Mouse (Mus musculus) lung, postnatal 0 days (tissue): ENCODE data around the gene Zdhhc21. TPM values are rescaled to one million over a fixed set of nuclear protein-coding genes. Genes with fewer than 3 reads are reported as not detected.
A peak's percentile ranks its signal among the peaks of the same experiment; 100 is the strongest.

ENCODE experiments used
- ATAC-seq: fragments of 200-750 bp; cut with Nextera tagmentation; 2 replicates; pipeline ENCODE4 v1.8.0; 2017; ENCODE audit warnings: moderate library complexity
- DNase-seq: peaks from one replicate; pipeline ENCODE4 v3.0.0-alpha.2; 2016; ENCODE audit warnings: low spot score
- H3K27ac ChIP-seq: fragments of 300-500 bp; sonication (generic); 2 replicates; pipeline ENCODE4 v1.5.1; 2014; ENCODE audit warnings: antibody characterized with exemption, mild to moderate bottlenecking, low read length, mixed read lengths
- H3K27me3 ChIP-seq: fragments of 300-500 bp; sonication (generic); replicated peaks from 2 replicates; pipeline ENCODE4 v1.6.1; 2014; ENCODE audit warnings: low read length, mixed read lengths; ENCODE audit not compliant: insufficient read depth
- H3K36me3 ChIP-seq: fragments of 300-500 bp; sonication (generic); 2 replicates; pipeline ENCODE4 v1.6.1; 2014; ENCODE audit warnings: low read length, mixed read lengths; ENCODE audit not compliant: insufficient read depth
- H3K4me1 ChIP-seq: fragments of 300-500 bp; sonication (generic); 2 replicates; pipeline ENCODE4 v1.6.1; 2014; ENCODE audit warnings: antibody characterized with exemption, low read depth, low read length, mixed read lengths; ENCODE audit not compliant: insufficient read depth
- H3K4me2 ChIP-seq: fragments of 300-500 bp; sonication (generic); replicated peaks from 2 replicates; pipeline ENCODE4 v1.6.1; 2014; ENCODE audit warnings: low read depth, mild to moderate bottlenecking, low read length, moderate library complexity, mixed read lengths
- H3K4me3 ChIP-seq: fragments of 300-500 bp; sonication (generic); 2 replicates; pipeline ENCODE4 v1.5.1; 2014; ENCODE audit warnings: low read depth, low read length
- H3K9ac ChIP-seq: fragments of 300-500 bp; sonication (generic); replicated peaks from 2 replicates; pipeline ENCODE4 v1.6.1; 2014; ENCODE audit warnings: low read depth, mild to moderate bottlenecking
- H3K9me3 ChIP-seq: fragments of 300-500 bp; sonication (generic); 2 replicates; pipeline ENCODE4 v1.6.1; 2016; ENCODE audit warnings: low read length, mixed read lengths
- CTCF ChIP-seq: IDR thresholded peaks from 2 replicates; pipeline ENCODE4 v1.5.1; 2016; ENCODE audit warnings: antibody characterized with exemption, mild to moderate bottlenecking
- EP300 ChIP-seq: IDR thresholded peaks from 2 replicates; pipeline ENCODE4 v1.6.1; 2016; ENCODE audit warnings: antibody characterized with exemption, mild to moderate bottlenecking, control low read depth
- WGBS: fragments of 180-500 bp; shearing (Covaris S2); extraction: QIAGEN DNeasy Blood & Tissue Kit; methylation state at CpG from one replicate; pipeline ENCODE4 v1.1.7; 2014; 5-methylcytosine and 5-hydroxymethylcytosine counted together
- polyA plus RNA-seq: library from polyadenylated mRNA; unstranded; fragments of >200 nt; fragmentation: Nextera tagmentation; extraction: Ambion mirVana; gene quantifications from 2 replicates; pipeline ENCODE4 v1.2.1, GENCODE M21; 2015

Zdhhc21 gene
- polyA plus RNA-seq, 1 experiment from 2014 or later = 8.9 TPM

DNA sequence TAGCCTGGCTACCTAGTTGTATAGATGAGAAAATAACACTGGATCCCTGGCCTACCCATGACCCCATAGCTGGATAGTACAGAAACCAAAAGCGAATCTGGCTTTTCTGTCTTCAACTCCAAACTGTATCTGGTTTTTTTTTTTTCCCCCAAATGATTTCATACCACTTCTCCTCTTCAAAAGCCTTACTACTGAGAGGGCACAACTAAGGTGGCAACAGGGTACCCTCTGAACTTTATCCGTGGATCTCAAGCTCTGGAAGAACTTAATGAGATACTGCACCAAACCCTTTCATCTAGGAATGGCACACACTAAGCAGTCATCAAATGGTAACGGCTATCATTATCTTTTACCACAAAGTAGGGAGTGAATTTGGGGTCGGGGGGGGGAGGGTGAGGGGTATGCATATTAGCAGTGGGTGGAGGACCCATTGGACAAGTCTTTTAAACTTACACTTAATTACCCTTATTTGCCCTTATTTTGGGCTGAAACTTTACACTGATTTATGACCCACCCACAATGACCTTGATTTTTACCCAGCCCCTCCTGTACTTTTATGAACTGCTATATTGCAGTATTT, 1.2 kb downstream of the Zdhhc21 start:
- no peak for ATAC-seq
- TF ChIP-seq CTCF (no peak), EP300 (no peak)
- H3K36me3 ChIP-seq = no peaks in the 10 kb centered on the region
- no peaks in the 10 kb centered on the region for H3K4me1 ChIP-seq
- H3K27me3 ChIP-seq = no peaks in the 10 kb centered on the region
- H3K9ac ChIP-seq = peak overlapping the region; percentile 73; the same call in 1 of the 2 replicates
- peak overlapping the region; percentile 77 for H3K4me3 ChIP-seq
- 29% methylated on average over 4 of the region's 4 CpGs for WGBS
- peak overlapping the region; percentile 80 for H3K4me2 ChIP-seq
- H3K9me3 ChIP-seq = no peaks in the 10 kb centered on the region
- no peak for DNase-seq
- H3K27ac ChIP-seq = no peak overlapping the region

- no peaks in the 10 kb centered on the region for H3K9me3 ChIP-seq
- TF ChIP-seq CTCF (no peak), EP300 (no peak)
- no peak overlapping the region for H3K9ac ChIP-seq
- H3K4me2 ChIP-seq = no peak overlapping the region
- H3K27ac ChIP-seq = no peak overlapping the region
- no peak for ATAC-seq
- H3K4me1 ChIP-seq = no peaks in the 10 kb centered on the region
- H3K36me3 ChIP-seq = no peaks in the 10 kb centered on the region
- no peaks in the 10 kb centered on the region for H3K27me3 ChIP-seq
- 77% methylated on average over 3 of the region's 3 CpGs for WGBS
- DNase-seq = no peak
- no peak overlapping the region for H3K4me3 ChIP-seq
Measured at GRCm38 (mm10) chr4:82856986-82857385, 2.8 kb downstream of the Zdhhc21 start.

DNA sequence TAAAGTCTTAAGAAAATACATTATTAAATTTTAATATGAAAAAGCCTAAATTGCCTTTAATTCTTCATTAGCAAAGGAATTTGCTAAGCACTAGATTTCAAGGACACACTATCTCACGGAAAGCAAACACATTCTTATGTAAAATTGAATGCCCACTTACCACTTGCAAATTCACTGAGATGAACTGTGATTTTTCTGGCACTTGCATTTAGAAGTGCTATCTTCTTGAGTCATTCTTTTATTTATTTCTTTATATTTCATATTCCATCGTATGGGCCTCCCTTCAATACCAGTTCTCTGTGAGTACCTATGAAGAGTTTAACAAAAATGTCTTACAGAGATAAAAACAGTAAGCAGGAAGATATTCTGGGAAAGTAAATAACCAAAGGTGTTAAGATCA, 5.9 kb downstream of the Zdhhc21 start:
- no peaks in the 10 kb centered on the region for H3K27me3 ChIP-seq
- no peaks in the 10 kb centered on the region for H3K4me1 ChIP-seq
- no peak overlapping the region for H3K4me2 ChIP-seq
- H3K36me3 ChIP-seq = no peaks in the 10 kb centered on the region
- H3K9me3 ChIP-seq = no peaks in the 10 kb centered on the region
- TF ChIP-seq CTCF (no peak), EP300 (no peak)
- ATAC-seq (no peak), DNase-seq (no peak)
- WGBS = 56% methylated on average over 2 of the region's 2 CpGs
- H3K27ac ChIP-seq = no peak overlapping the region
- no peak overlapping the region for H3K9ac ChIP-seq
- H3K4me3 ChIP-seq = no peak overlapping the region

DNA sequence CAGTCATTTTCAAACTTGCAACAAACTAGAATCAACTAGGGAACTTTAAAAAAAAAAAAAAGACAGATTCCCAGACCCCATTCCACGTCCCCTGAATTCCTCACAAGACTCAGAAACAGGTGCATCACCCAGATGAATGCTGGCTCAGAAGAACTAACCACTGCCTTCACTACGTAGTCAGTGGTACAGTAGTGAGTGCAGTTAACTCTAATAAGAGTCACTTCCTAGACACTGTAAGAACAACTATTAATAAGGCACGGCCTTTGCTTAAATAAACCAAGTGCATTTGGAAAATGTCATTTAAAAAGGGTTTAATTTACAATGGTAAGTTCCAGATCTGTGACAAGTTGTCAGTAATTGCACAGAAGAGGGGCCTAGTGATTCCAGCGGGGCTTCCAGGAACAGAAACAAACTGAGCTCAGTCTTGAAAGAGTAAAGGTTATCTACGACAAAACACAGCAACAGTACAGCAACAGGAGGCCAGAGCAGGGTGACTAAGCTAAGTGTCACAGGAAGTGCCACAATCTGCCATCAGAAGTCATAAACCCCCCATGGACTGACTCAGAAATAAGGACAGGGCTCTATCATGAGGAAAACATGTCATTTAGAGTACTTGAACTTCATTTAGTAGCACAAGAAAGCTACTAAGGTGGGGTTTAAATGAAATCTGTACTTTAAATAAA, 11.1 kb downstream of the Zdhhc21 start:
- no peak overlapping the region for H3K4me2 ChIP-seq

GRCm38 (mm10) chr4:82837526-82838240, 22.1 kb downstream of the Zdhhc21 start:
- peak; percentile 58 for ATAC-seq
- H3K4me2 ChIP-seq = no peak overlapping the region
- no peak overlapping the region for H3K4me3 ChIP-seq
- H3K9me3 ChIP-seq = no peaks in the 10 kb centered on the region
- peak; percentile 50 for DNase-seq
- H3K9ac ChIP-seq = no peak overlapping the region
- H3K27ac ChIP-seq = no peak overlapping the region
- 47% methylated on average over 3 of the region's 3 CpGs for WGBS
- no peaks in the 10 kb centered on the region for H3K4me1 ChIP-seq
- H3K36me3 ChIP-seq = no peaks in the 10 kb centered on the region
- TF ChIP-seq EP300 = no peak
- TF ChIP-seq CTCF = peak; percentile 33
- H3K27me3 ChIP-seq = no peaks in the 10 kb centered on the region

More for the DNA sequence above, 11.1 kb downstream of the Zdhhc21 start:
- H3K27ac ChIP-seq = no peak overlapping the region
- WGBS = 58% methylated on average over 5 of the region's 5 CpGs
- no peak overlapping the region for H3K9ac ChIP-seq
- H3K27me3 ChIP-seq = no peaks in the 10 kb centered on the region
- H3K4me3 ChIP-seq = no peak overlapping the region
- ATAC-seq (no peak), DNase-seq (no peak)
- H3K36me3 ChIP-seq = peaks cover 3% of the 10 kb centered on the region; the same call in 1 of the 2 replicates
- no peaks in the 10 kb centered on the region for H3K4me1 ChIP-seq
- TF ChIP-seq EP300 (no peak), CTCF (no peak)
- H3K9me3 ChIP-seq = no peaks in the 10 kb centered on the region

- ATAC-seq = no peak
- Histone ChIP-seq H3K9me3 (no peaks in the 10 kb centered on the region), H3K4me3 (no peak overlapping the region), H3K9ac (no peak overlapping the region), H3K27ac (no peak overlapping the region), H3K4me2 (no peak overlapping the region), H3K27me3 (no peaks in the 10 kb centered on the region), H3K4me1 (no peaks in the 10 kb centered on the region), H3K36me3 (no peaks in the 10 kb centered on the region)
- DNase-seq = no peak
- 98% methylated on average over 2 of the region's 2 CpGs for WGBS
- TF ChIP-seq CTCF = no peak
- no peak for TF ChIP-seq EP300
Measured at GRCm38 (mm10) chr4:82831155-82831554, 28.6 kb downstream of the Zdhhc21 start.
